Comparison of ENCODE assay signal across 8 mouse cellular contexts in the genomic region with DNA sequence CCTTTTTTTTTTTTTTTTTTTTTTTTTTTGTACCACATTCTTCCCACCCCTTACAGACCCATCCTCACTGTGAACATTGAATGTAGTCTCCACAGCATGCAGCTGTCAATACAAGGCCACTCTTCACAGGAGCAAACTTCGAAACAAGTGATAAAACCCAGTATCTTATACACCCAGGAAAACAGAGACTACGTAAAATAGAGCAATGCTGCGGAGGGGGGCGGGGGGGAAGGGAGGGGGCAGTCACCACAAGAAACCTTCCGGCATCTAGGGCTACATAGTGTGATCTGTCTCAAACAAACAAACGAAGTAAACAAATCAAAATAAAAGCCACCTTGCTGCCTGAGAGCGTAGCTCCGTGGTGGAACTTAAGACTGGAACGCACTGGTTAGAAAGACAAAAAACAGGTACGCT. TPM values are rescaled to one million over a fixed set of nuclear protein-coding genes. Genes with fewer than 3 reads are reported as not detected.
DNase-seq lines count a peak whose midpoint lies in the region; ATAC-seq and TF ChIP-seq lines count a peak whose summit lies in the region.

No protein-coding gene starts in this region.

- peaks cover 3% of the 10 kb centered on the region for H3K4me1 ChIP-seq in liver, adult 2 months (ENCODE audit: control insufficient read depth, insufficient read depth, low read length)
- peaks cover 8% of the 10 kb centered on the region; the same call in 1 of the 2 replicates for H3K4me1 ChIP-seq in hindbrain, embryonic 14.5 days (replicated peaks; ENCODE audit: control insufficient read depth, insufficient read depth, low read length)
- peaks cover 13% of the 10 kb centered on the region for H3K4me1 ChIP-seq in midbrain, embryonic 13.5 days (replicated peaks)

- TF ChIP-seq POLR2A in liver, adult 2 months (IDR thresholded peaks at IDR 0.05; ENCODE audit: extremely low read depth, insufficient read depth, low read length): no peak
- TF ChIP-seq POLR2A in brain, embryonic 14.5 days (IDR thresholded peaks at IDR 0.05; ENCODE audit: borderline replicate concordance, extremely low read depth, insufficient read depth, insufficient read length, poor library complexity, severe bottlenecking): no peak

- DNase-seq in liver, adult 2 months (ENCODE audit: extremely low read depth, low read depth, low spot score): no peak
- no peak for DNase-seq in liver
- peak; percentile 2 for DNase-seq in brain, embryonic 14.5 days (ENCODE audit: low read depth)
- DNase-seq in hindbrain, embryonic 14.5 days (ENCODE audit: low spot score): no peak
- no peak for DNase-seq in urinary bladder, adult 2 months (ENCODE audit: low spot score)
- no peak for DNase-seq in cerebellum, adult 11-12 months
- DNase-seq in left cerebral cortex, postnatal 10 days (ENCODE audit: extremely low spot score in 1 of 2, low spot score in 2 of 2): no peak

- intact Hi-C loops in left cerebral cortex, postnatal 10 days (cut with DNase I): no loop called here

- peak overlapping the region; percentile 97 for H3K4me3 ChIP-seq in liver, adult 2 months (ENCODE audit: insufficient read depth, low read depth, low read length)
- peak overlapping the region; percentile 97 for H3K4me3 ChIP-seq in hindbrain, embryonic 14.5 days (replicated peaks; ENCODE audit: low read length)
- H3K4me3 ChIP-seq in midbrain, embryonic 13.5 days (replicated peaks): peak overlapping the region; percentile 64

- peak overlapping the region; percentile 96 for H3K27ac ChIP-seq in liver, adult 2 months (replicated peaks; ENCODE audit: insufficient read depth, low read depth, low read length)
- H3K27ac ChIP-seq in hindbrain, embryonic 14.5 days: peak overlapping the region; percentile 92
- peak overlapping the region; percentile 87 for H3K27ac ChIP-seq in midbrain, embryonic 13.5 days

- WGBS in liver, adult 2 months: 2% methylated on average over 10 of the region's 10 CpGs
- WGBS in hindbrain, embryonic 14.5 days: 7% methylated on average over 10 of the region's 10 CpGs
- WGBS in midbrain, embryonic 13.5 days: 9% methylated on average over 10 of the region's 10 CpGs

- peak; percentile 51 for ATAC-seq in hindbrain, embryonic 14.5 days (ENCODE audit: low FRiP score)
- peak; percentile 44 for ATAC-seq in midbrain, embryonic 13.5 days

- peaks cover 10% of the 10 kb centered on the region; the same call in 1 of the 2 replicates for H3K79me2 ChIP-seq in liver, adult 2 months (ENCODE audit: control insufficient read depth, insufficient read depth, low read length)

- TF ChIP-seq CTCF in liver, adult 2 months (IDR thresholded peaks at IDR 0.05; ENCODE audit: low read depth, low read length): no peak
- no peak for TF ChIP-seq CTCF in brain, embryonic 14.5 days (IDR thresholded peaks at IDR 0.05; ENCODE audit: borderline replicate concordance, extremely low read depth, insufficient read depth, insufficient read length)

- peaks cover 2% of the 10 kb centered on the region for H3K36me3 ChIP-seq in liver, adult 2 months (ENCODE audit: control insufficient read depth, insufficient read depth, low read length)
- H3K36me3 ChIP-seq in hindbrain, embryonic 14.5 days (replicated peaks; ENCODE audit: control insufficient read depth, insufficient read depth): no peaks in the 10 kb centered on the region; the same call in 1 of the 2 replicates
- H3K36me3 ChIP-seq in midbrain, embryonic 13.5 days: peaks cover 9% of the 10 kb centered on the region

- H3K27me3 ChIP-seq in liver, adult 2 months (ENCODE audit: control insufficient read depth, insufficient read depth, low read length): no peaks in the 10 kb centered on the region
- no peaks in the 10 kb centered on the region for H3K27me3 ChIP-seq in hindbrain, embryonic 14.5 days (ENCODE audit: control insufficient read depth, insufficient read depth, low read length)
- H3K27me3 ChIP-seq in midbrain, embryonic 13.5 days: no peaks in the 10 kb centered on the region

- H3K9me3 ChIP-seq in hindbrain, embryonic 14.5 days (ENCODE audit: control insufficient read depth, low read length): no peaks in the 10 kb centered on the region
- H3K9me3 ChIP-seq in midbrain, embryonic 13.5 days: peaks cover 3% of the 10 kb centered on the region; the same call in 1 of the 2 replicates

- H3K4me2 ChIP-seq in hindbrain, embryonic 14.5 days (replicated peaks): peak overlapping the region; percentile 84
- peak overlapping the region; percentile 66 for H3K4me2 ChIP-seq in midbrain, embryonic 13.5 days (replicated peaks)

- peak overlapping the region; percentile 80 for H3K9ac ChIP-seq in liver, adult 2 months (ENCODE audit: low read depth, low read length)
- H3K9ac ChIP-seq in hindbrain, embryonic 14.5 days: peak overlapping the region; percentile 96
- peak overlapping the region; percentile 87 for H3K9ac ChIP-seq in midbrain, embryonic 13.5 days (replicated peaks)

RNA-seq across cellular contexts. Expression of gene Ndufs4, which starts 1.0 kb away (rescaled TPM):
- total RNA-seq in liver, adult 2 months (2014; rRNA removed): 70.5 and 75.6 TPM in 2 replicates
- polyA plus RNA-seq in liver, adult 2 months (2012; rRNA removed): 111 and 172 TPM in 2 replicates
- 90.4 and 103 TPM in 2 replicates for polyA plus RNA-seq in brain, embryonic 14.5 days (2012; rRNA removed)
- 379 and 411 TPM in 2 replicates for polyA plus RNA-seq in hindbrain, embryonic 14.5 days (2014; fragmentation: Nextera tagmentation; extraction: Ambion mirVana)
- polyA plus RNA-seq in midbrain, embryonic 13.5 days (2015; fragmentation: Nextera tagmentation; extraction: Ambion mirVana): 380 and 387 TPM in 2 replicates
- polyA plus RNA-seq in urinary bladder, adult 2 months (2012; rRNA removed): 88.2 and 90.7 TPM in 2 replicates
- total RNA-seq in left cerebral cortex, postnatal 10 days (2021): 100 to 1,000 TPM; 191 to 195 TPM
